Mouse (Mus musculus) embryo, embryonic 11.5 days (tissue): ENCODE data around the gene Gm5901.

ENCODE experiments used
- DNase-seq: peaks from one replicate; pipeline ENCODE4 v3.0.0-alpha.2; 2012; ENCODE audit warnings: low read depth, low spot score

The Gm5901 gene

GRCm38 (mm10) chr7:105404268-105404667 lies 29.4 kb downstream of the Gm5901 start, which contains the start of gene Cnga4:
Cnga4 (plus strand) TSS chr7:105404568.
- DNase-seq = no peak

GRCm38 (mm10) chr7:105406322-105406721 lies 31.5 kb downstream of the Gm5901 start:
- no peak for DNase-seq

- peak; percentile 55 for DNase-seq
These were observed 37.2 kb downstream of the Gm5901 start for GRCm38 (mm10) chr7:105411874-105412632.

GRCm38 (mm10) chr7:105414385-105414784 lies 39.5 kb downstream of the Gm5901 start:
- DNase-seq = no peak

GRCm38 (mm10) chr7:105416529-105416928 lies 41.7 kb downstream of the Gm5901 start:
- DNase-seq = no peak

- DNase-seq = no peak
These were observed 43.3 kb downstream of the Gm5901 start for GRCm38 (mm10) chr7:105418106-105418505.

- no peak for DNase-seq
These were observed 46.1 kb downstream of the Gm5901 start for GRCm38 (mm10) chr7:105420903-105421302.

- DNase-seq = no peak
These were observed 49.5 kb downstream of the Gm5901 start for GRCm38 (mm10) chr7:105424368-105424767.

GRCm38 (mm10) chr7:105425424-105426043 lies 50.7 kb downstream of the Gm5901 start, which contains the start of gene Cckbr:
Cckbr (plus strand) TSS chr7:105425731.
- DNase-seq = no peak

GRCm38 (mm10) chr7:105426051-105426450 lies 51.2 kb downstream of the Gm5901 start:
- no peak for DNase-seq
